Mouse (Mus musculus) heart, adult 2 months (tissue): ENCODE results near the gene Ireb2. TPM values are rescaled to one million over a fixed set of nuclear protein-coding genes. Genes with fewer than 3 reads are reported as not detected.
A peak's percentile ranks its signal among the peaks of the same experiment; 100 is the strongest.

Experiments
- DNase-seq, 2 experiments: peaks; one replicate each; pipeline ENCODE4 v3.0.0; 2021
- H3K27ac ChIP-seq: fragments of 200-600 bp; 2 replicates; pipeline ENCODE4 v1.8.1; 2022
- H3K27me3 ChIP-seq: fragments of 200-500 bp; 2 replicates; pipeline ENCODE4 v1.6.1; 2012; ENCODE audit warnings: mild to moderate bottlenecking, low read length, inconsistent platforms, mixed read lengths; ENCODE audit not compliant: control insufficient read depth, insufficient read depth
- H3K36me3 ChIP-seq: fragments of 200-500 bp; 2 replicates; pipeline ENCODE4 v1.6.1; 2012; ENCODE audit warnings: low read length, inconsistent platforms; ENCODE audit not compliant: control insufficient read depth, insufficient read depth
- H3K4me1 ChIP-seq: fragments of 200-500 bp; 2 replicates; pipeline ENCODE4 v1.6.1; 2011; ENCODE audit warnings: low read length; ENCODE audit not compliant: control insufficient read depth, insufficient read depth
- H3K4me3 ChIP-seq: fragments of 200-600 bp; 2 replicates; pipeline ENCODE4 v1.8.1; 2022
- H3K79me2 ChIP-seq: fragments of 200-500 bp; replicated peaks from 2 replicates; pipeline ENCODE4 v1.6.1; 2012; ENCODE audit warnings: mild to moderate bottlenecking, inconsistent platforms, low read length, moderate library complexity, mixed read lengths; ENCODE audit not compliant: control insufficient read depth, insufficient read depth
- H3K9ac ChIP-seq: fragments of 200-500 bp; 2 replicates; pipeline ENCODE4 v1.6.1; 2012; ENCODE audit warnings: low read depth, mild to moderate bottlenecking, control low read depth, inconsistent platforms, low read length, mixed read lengths
- CTCF ChIP-seq: fragments of 200-600 bp; IDR thresholded peaks from 2 replicates; pipeline ENCODE4 v1.8.1; 2022; ENCODE audit warnings: antibody characterized with exemption, mild to moderate bottlenecking, moderate library complexity
- EP300 ChIP-seq: fragments of 200-500 bp; IDR thresholded peaks from 2 replicates; pipeline ENCODE4 v1.6.1; 2011; ENCODE audit warnings: low read depth, low read length, control low read depth; ENCODE audit not compliant: insufficient read depth
- POLR2A ChIP-seq: fragments of 200-500 bp; IDR thresholded peaks from 2 replicates; pipeline ENCODE4 v1.6.1; 2011; ENCODE audit warnings: mild to moderate bottlenecking, low read depth, low read length, control low read depth; ENCODE audit not compliant: insufficient read depth
- WGBS: fragments of 180-500 bp; shearing (Covaris S2); methylation state at CpG from one replicate; pipeline ENCODE4 v1.1.7; 2018; 5-methylcytosine and 5-hydroxymethylcytosine counted together
- intact Hi-C: fragments of 180-260 bp; cut with DNase I; formaldehyde crosslinking; loops from one replicate; pipeline ENCODE4 v1.15.1; 2025
- polyA plus RNA-seq: library from polyadenylated mRNA; depleted of rRNA; stranded (reverse); fragments of >200 nt; gene quantifications from 2 replicates; pipeline ENCODE4 v1.2.3, GENCODE M21; 2012; rRNA removed
- total RNA-seq, 2 experiments: library from RNA; stranded (reverse); gene quantifications; 2 replicates each; pipeline ENCODE4 v1.2.3; 2021

Ireb2 gene
- total and polyA plus RNA-seq, 3 experiments: 4.7 to 26.7 (median 23.5) TPM

- H3K36me3 ChIP-seq: peaks cover 3% of the 10 kb centered on the region
- H3K4me3 ChIP-seq: peak within 1 kb of the TSS; percentile 92
- WGBS: under 1% methylated on average over 65 of the region's 65 CpGs
- TF ChIP-seq EP300 (no peak), CTCF (no peak), POLR2A (peak; percentile 88)
- H3K27me3 ChIP-seq: no peaks in the 10 kb centered on the region
- no peaks in the 10 kb centered on the region; the same call in 1 of the 2 replicates for H3K79me2 ChIP-seq
- peak within 1 kb of the TSS; percentile 94 for H3K27ac ChIP-seq
- peak; percentile 93 to 94 for DNase-seq
- intact Hi-C loops: loop anchor here (1.0 to 5.0 kb wide), 3 partner anchors 33 to 202 kb away; partner anchors contain the start of gene Hykk
- peak within 1 kb of the TSS; percentile 88 for H3K9ac ChIP-seq
- H3K4me1 ChIP-seq: peaks cover 2% of the 10 kb centered on the region
These were observed 87.2 kb downstream of the Ireb2 start, which contains the start of the genes Psma4 and AY074887 for GRCm38 (mm10) chr9:54950575-54951321. TSS of gene Psma4 (plus strand) at chr9:54950790. TSS of gene AY074887 (minus strand) at chr9:54950998.

GRCm38 (mm10) chr9:54961059-54961458, 97.5 kb downstream of the Ireb2 start:
- DNase-seq: no peak
- no peak for TF ChIP-seq POLR2A
- no peak for TF ChIP-seq EP300
- no peak for TF ChIP-seq CTCF
- Histone ChIP-seq H3K79me2 (no peaks in the 10 kb centered on the region), H3K36me3 (peaks cover 5% of the 10 kb centered on the region; the same call in 1 of the 2 replicates), H3K4me3 (no peak overlapping the region), H3K27ac (no peak overlapping the region), H3K27me3 (no peaks in the 10 kb centered on the region), H3K4me1 (no peaks in the 10 kb centered on the region), H3K9ac (no peak overlapping the region)
- WGBS: 86% methylated on average over 4 of the region's 4 CpGs
- intact Hi-C loops: no loop called here

Other genes starting within 250 kb of the Ireb2 start
- gene Acsbg1, start 201.9 kb upstream of the Ireb2 start, total RNA-seq: under 1 TPM; 0.30 to 0.31 TPM
- 0.70 and 0.85 TPM in 2 replicates for gene Acsbg1, start 201.9 kb upstream of the Ireb2 start, polyA plus RNA-seq
- 10 to 100 TPM; 81.9 to 85.5 TPM for gene Dnaja4, start 164.9 kb upstream of the Ireb2 start, total RNA-seq
- 39.1 and 69.8 TPM in 2 replicates for gene Dnaja4, start 164.9 kb upstream of the Ireb2 start, polyA plus RNA-seq
- gene Wdr61, start 129.3 kb upstream of the Ireb2 start, total RNA-seq: 10 to 100 TPM; 29.0 to 29.6 TPM
- gene Wdr61, start 129.3 kb upstream of the Ireb2 start, polyA plus RNA-seq: 21.3 and 37.7 TPM in 2 replicates
- gene Crabp1, start 99.0 kb upstream of the Ireb2 start, total RNA-seq: not detected
- 0.23 TPM in 1 of 2 replicates, not detected in the other for gene Crabp1, start 99.0 kb upstream of the Ireb2 start, polyA plus RNA-seq
- 1 to 10 TPM in 1 of 2 experiments, under 1 TPM in 1; 0.99 to 1.1 TPM for gene Hykk, start 53.5 kb downstream of the Ireb2 start, total RNA-seq
- 0.55 and 1.1 TPM in 2 replicates for gene Hykk, start 53.5 kb downstream of the Ireb2 start, polyA plus RNA-seq
- 100 to 1,000 TPM; 110 to 127 TPM for gene Psma4, start 87.0 kb downstream of the Ireb2 start, total RNA-seq
- 87.1 and 167 TPM in 2 replicates for gene Psma4, start 87.0 kb downstream of the Ireb2 start, polyA plus RNA-seq
- gene AY074887, start 87.2 kb downstream of the Ireb2 start, total RNA-seq: not detected
- gene AY074887, start 87.2 kb downstream of the Ireb2 start, polyA plus RNA-seq: not detected in 2 replicates
- not detected for gene Chrna5, start 117.1 kb downstream of the Ireb2 start, total RNA-seq
- gene Chrna5, start 117.1 kb downstream of the Ireb2 start, polyA plus RNA-seq: 0.15 TPM in 1 of 2 replicates, not detected in the other
- gene Chrna3, start 162.8 kb downstream of the Ireb2 start, total RNA-seq: under 1 TPM in 1 of 2 experiments, not detected in 1; 0.11 TPM
- 0.37 and 1.2 TPM in 2 replicates for gene Chrna3, start 162.8 kb downstream of the Ireb2 start, polyA plus RNA-seq
- gene Chrnb4, start 185.0 kb downstream of the Ireb2 start, total RNA-seq: under 1 TPM; 0.05 to 0.08 TPM
- gene Chrnb4, start 185.0 kb downstream of the Ireb2 start, polyA plus RNA-seq: 0.32 and 0.33 TPM in 2 replicates